Mouse (Mus musculus): ENCODE results near the gene Vasn. TPM values are rescaled to one million over a fixed set of nuclear protein-coding genes. Genes with fewer than 3 reads are reported as not detected.
A peak's percentile ranks its signal among the peaks of the same experiment; 100 is the strongest.

Vasn gene
- polyA plus RNA-seq, 1 experiment from 2014 or later, result 6.8 TPM

DNA sequence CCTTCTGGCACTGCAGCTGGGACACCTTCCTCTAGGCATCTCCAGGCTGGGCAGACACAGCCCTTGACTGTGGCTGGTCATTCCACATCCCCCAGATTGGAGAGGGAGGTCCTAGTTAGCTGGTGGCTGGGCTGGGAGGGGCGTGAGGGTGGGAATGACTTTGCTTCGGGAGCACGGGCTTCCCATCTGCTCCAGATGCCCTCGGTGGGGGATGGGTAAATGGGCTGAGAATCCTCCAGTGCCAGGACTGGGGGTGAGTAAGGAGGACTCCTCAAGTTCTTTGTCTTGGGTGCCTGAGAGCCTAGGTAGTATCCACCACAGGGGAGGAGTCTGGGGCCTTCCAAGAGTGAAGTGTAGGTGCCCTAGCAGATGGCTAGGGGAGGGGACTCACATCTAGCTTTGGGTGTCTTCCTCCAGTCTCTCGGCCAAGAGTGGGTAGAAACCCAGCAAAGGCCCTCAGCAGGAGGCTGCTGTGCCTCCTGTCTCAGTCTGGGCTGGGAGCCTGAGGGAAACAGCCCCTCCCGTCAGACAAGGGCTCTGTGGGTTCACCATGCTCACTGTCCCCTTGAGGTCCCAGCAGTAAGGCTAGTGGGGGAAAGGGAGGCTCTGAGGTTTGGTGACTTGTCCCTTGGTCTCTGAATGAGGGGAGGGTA, 40.7 kb upstream of the Vasn start:
- Histone ChIP-seq H3K4me3 (replicated peaks) (no peak overlapping the region), H3K4me2 (peak overlapping the region; percentile 93), H3K9me3 (no peaks in the 10 kb centered on the region), H3K36me3 (replicated peaks) (no peaks in the 10 kb centered on the region), H3K4me1 (peaks cover 87% of the 10 kb centered on the region), H3K27me3 (no peaks in the 10 kb centered on the region), H3K27ac (peak overlapping the region; percentile 70), H3K9ac (no peak overlapping the region)
- 34% methylated on average over 6 of the region's 6 CpGs for whole genome bisulfite sequencing
- no peak for ATAC-seq (ENCODE audit: low FRiP score)

DNA sequence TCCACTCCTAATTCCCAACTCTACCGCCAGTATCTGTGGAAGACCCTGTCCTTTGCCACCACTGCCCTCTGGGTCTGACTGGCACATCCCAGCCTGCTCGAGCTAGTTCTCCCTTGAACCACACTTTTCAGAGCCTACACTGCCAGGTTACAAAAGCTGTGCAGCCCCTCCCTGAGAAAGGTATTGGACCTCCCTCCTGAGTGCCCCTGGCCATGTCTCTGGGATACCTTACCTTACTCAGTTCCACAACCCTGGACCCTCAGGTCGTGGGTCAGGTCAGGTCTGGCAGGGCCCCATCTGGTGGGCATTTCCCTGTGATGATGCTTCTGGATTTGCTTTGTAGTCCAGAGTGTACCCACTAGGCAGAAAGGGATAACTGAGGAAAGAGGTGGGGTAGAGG, 40.1 kb upstream of the Vasn start:
- no peak overlapping the region for H3K4me3 ChIP-seq (replicated peaks)
- H3K27ac ChIP-seq, result no peak overlapping the region
- WGBS, result 77% methylated on average over 3 of the region's 3 CpGs
- no peak for ATAC-seq (ENCODE audit: low FRiP score)
- no peak overlapping the region for H3K4me2 ChIP-seq
- H3K27me3 ChIP-seq, result no peaks in the 10 kb centered on the region
- no peak overlapping the region for H3K9ac ChIP-seq
- H3K36me3 ChIP-seq (replicated peaks), result no peaks in the 10 kb centered on the region
- no peaks in the 10 kb centered on the region for H3K9me3 ChIP-seq
- peaks cover 93% of the 10 kb centered on the region for H3K4me1 ChIP-seq

DNA sequence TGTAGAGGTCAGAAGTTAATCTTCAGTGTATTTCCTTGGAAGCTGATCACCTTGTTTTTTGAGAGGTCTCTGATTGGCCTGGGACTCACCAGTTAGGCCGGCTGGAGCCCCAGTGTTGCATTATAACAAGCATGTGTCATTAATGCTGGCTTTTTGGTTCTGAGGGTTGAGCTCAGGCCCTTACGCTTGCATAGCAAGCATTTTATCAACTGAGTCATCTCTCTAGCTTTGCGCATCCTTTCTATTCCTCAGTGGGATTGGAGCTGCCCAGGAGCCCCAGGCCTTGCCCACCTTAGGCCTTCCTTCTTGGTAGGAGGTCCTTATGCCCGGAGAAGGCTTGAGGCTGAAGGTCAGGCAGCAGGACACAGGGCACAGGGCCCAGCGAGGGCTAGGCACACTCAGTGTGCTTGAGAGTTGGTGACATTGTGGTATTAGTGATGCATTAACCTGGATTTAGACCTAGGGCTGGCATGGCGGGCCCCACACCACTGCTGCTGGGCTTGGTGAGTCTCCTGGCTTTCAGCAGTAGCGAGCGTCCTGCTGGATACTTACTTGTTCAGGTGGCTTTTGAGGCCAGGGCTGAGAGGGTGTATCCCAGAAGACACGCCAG, 38.9 kb upstream of the Vasn start:
- H3K36me3 ChIP-seq (replicated peaks), result no peaks in the 10 kb centered on the region
- no peak for ATAC-seq (ENCODE audit: low FRiP score)
- H3K9ac ChIP-seq, result no peak overlapping the region
- H3K4me1 ChIP-seq, result peaks cover 97% of the 10 kb centered on the region
- H3K4me3 ChIP-seq (replicated peaks), result no peak overlapping the region
- WGBS, result 83% methylated on average over 9 of the region's 9 CpGs
- no peak overlapping the region for H3K4me2 ChIP-seq
- no peaks in the 10 kb centered on the region for H3K9me3 ChIP-seq
- no peaks in the 10 kb centered on the region for H3K27me3 ChIP-seq
- no peak overlapping the region for H3K27ac ChIP-seq

DNA sequence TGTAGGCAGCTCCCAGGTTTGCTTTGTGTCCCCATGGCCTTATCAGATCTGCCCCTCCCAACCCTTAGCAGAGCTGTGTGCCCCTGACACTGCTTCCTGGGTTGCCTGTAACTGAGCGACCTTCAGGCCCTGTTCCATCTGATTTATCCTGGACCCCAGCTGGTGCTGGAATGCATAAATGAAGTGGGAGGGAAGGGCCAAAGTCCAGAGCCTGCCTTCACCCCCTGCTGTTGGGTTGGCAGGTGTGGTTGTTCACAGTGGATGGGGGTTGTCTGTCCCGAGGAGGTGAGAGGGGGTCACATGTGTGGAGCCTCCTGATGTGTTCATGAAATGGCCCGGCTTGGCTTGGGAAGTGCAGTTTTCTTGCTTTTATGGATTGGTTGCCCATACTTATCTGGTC, 37.6 kb upstream of the Vasn start:
- H3K9ac ChIP-seq, result peak overlapping the region; percentile 29; the same call in 1 of the 2 replicates
- no peak overlapping the region for H3K4me2 ChIP-seq
- no peaks in the 10 kb centered on the region for H3K27me3 ChIP-seq
- H3K27ac ChIP-seq, result peak overlapping the region; percentile 57
- H3K4me1 ChIP-seq, result peaks cover 97% of the 10 kb centered on the region
- H3K4me3 ChIP-seq (replicated peaks), result no peak overlapping the region
- no peaks in the 10 kb centered on the region for H3K36me3 ChIP-seq (replicated peaks)
- no peaks in the 10 kb centered on the region for H3K9me3 ChIP-seq
- no peak for ATAC-seq (ENCODE audit: low FRiP score)
- WGBS, result 21% methylated on average over 3 of the region's 3 CpGs

DNA sequence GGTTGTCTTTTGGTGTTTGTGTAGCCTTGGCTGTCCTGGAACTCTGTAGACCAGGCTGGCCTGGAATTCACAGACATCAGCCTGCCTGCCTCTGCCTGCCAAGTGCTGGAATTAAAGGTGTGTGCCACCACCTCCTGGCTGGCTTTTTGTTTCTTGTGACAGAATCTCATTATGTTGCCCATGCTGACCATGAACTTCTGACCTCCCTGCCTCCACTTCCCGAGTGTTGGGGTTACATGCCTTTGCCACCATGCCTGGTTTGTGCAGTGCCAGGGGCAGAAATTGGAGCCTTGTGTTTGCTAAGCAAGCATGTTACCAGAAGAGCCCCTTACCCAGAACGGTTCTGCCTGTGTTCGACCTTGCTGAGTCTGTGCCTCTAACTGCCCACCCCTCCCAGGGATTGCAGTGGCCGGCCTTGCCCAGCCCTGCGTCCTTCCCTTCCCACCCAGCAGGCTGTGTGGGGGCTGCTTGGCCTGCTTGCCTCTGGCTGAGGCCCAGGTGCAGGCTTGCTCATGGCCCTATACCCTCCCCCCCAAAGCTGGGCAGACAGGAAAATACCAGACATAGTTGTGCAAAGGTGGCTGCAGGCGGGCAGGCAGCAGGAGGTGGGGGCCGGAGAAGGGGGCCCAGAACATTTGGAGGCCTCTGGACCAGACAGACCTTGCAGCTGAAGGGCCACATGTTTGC, 36.8 kb upstream of the Vasn start:
- Histone ChIP-seq H3K27me3 (no peaks in the 10 kb centered on the region), H3K27ac (peak overlapping the region; percentile 57; the same call in 1 of the 2 replicates), H3K9ac (peak overlapping the region; percentile 48; the same call in 1 of the 2 replicates), H3K9me3 (no peaks in the 10 kb centered on the region), H3K4me3 (replicated peaks) (no peak overlapping the region), H3K36me3 (replicated peaks) (no peaks in the 10 kb centered on the region), H3K4me1 (peaks cover 95% of the 10 kb centered on the region), H3K4me2 (no peak overlapping the region)
- no peak for ATAC-seq (ENCODE audit: low FRiP score)
- WGBS, result 41% methylated on average over 7 of the region's 7 CpGs

DNA sequence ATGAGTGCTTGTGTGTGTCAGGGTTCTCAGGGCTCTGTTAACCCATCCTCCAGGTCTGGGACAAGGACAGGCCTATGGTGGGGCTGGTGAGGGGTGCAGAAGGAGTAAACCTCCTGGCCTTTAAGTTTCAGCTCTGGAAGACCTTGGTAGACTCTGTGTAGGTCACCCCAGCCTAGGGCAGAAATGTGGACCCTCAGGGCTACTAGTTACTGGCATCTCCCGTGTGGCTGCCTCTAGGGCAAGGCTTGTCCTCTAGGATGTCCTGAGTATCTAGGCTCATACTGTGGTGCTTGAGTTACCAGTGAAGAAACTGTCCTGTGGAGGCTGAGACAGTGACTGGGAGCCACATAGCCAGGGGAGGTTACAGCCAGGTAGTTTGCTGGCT, 36.3 kb upstream of the Vasn start:
- no peak for ATAC-seq (ENCODE audit: low FRiP score)
- Histone ChIP-seq H3K27me3 (no peaks in the 10 kb centered on the region), H3K4me2 (no peak overlapping the region), H3K9ac (peak overlapping the region; percentile 48; the same call in 1 of the 2 replicates), H3K27ac (peak overlapping the region; percentile 57; the same call in 1 of the 2 replicates), H3K9me3 (no peaks in the 10 kb centered on the region), H3K36me3 (replicated peaks) (peaks cover under 1% of the 10 kb centered on the region), H3K4me1 (peaks cover 89% of the 10 kb centered on the region), H3K4me3 (replicated peaks) (no peak overlapping the region)
- WGBS, result 71% methylated on average over 1 of the region's 1 CpGs

DNA sequence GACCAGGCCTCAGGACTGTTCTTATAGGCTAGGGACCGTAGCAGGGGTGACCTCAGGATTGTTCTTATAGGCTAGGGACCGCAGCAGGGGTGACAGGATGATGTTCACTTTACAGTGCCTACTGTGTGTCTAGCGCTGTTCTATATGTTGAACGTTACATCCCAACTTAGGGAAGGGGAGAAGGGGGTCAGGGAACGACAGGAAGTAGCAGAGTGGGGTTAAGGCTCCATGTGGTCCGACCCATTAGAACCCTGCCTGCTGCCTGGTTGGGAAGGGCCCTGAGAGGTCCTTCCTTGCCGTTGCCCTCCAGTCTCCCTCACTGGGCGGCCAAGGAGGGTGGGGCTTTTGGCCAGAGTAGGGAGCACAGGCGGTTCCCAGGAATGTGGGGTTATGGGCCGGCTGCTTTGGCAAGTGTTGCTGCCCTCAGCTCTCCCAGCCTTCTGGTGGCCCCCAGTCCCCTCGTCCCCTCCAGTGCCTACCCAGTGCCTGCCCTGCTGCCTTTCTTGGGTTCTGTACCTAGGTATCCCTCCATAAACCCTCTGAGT, 35.4 kb upstream of the Vasn start:
- Histone ChIP-seq H3K27me3 (no peaks in the 10 kb centered on the region), H3K4me1 (peaks cover 80% of the 10 kb centered on the region), H3K4me3 (replicated peaks) (no peak overlapping the region), H3K9me3 (no peaks in the 10 kb centered on the region), H3K9ac (no peak overlapping the region), H3K36me3 (replicated peaks) (peaks cover 10% of the 10 kb centered on the region), H3K4me2 (no peak overlapping the region), H3K27ac (no peak overlapping the region; the same call in 1 of the 2 replicates)
- WGBS, result 80% methylated on average over 11 of the region's 11 CpGs
- ATAC-seq (ENCODE audit: low FRiP score), result no peak

DNA sequence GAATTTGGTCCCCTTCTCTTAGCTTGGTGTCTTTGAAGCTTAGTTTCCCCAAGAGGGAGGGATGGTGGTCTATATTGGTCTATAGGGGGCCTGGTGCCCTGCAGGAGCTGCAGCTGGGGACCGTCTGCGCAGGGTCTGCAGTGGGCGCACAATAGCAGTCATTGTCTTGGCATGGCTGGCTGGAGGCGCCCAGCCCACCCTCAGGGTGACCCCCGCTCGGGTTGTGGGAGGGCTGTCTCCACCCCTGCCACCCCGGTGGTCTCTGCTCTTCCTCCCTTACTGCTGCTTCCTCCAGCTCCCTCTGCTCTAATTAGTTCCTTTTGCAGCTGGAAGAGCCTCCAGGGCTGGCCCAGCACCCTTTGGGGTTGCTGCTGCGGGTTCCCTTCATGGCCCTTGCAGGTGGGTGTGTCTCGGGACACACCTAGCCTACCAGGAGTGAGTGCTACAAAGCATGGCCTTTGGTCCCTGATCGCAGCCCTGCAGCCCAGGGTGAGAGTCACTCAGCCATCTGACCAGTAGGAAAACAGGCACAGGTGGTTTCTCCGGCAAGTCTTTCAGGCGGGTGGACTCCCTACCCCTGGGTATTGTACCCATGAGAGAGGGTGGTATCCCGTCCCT, 34.1 kb upstream of the Vasn start:
- Histone ChIP-seq H3K27me3 (no peaks in the 10 kb centered on the region), H3K4me3 (replicated peaks) (no peak overlapping the region), H3K4me2 (no peak overlapping the region), H3K9me3 (no peaks in the 10 kb centered on the region), H3K36me3 (replicated peaks) (peaks cover 23% of the 10 kb centered on the region), H3K27ac (peak overlapping the region; percentile 46; the same call in 1 of the 2 replicates), H3K4me1 (peaks cover 68% of the 10 kb centered on the region), H3K9ac (no peak overlapping the region)
- whole genome bisulfite sequencing, result 39% methylated on average over 13 of the region's 13 CpGs
- ATAC-seq (ENCODE audit: low FRiP score), result 0 out of 2 replicates have a peak, but pooled peaks have one; percentile 42

DNA sequence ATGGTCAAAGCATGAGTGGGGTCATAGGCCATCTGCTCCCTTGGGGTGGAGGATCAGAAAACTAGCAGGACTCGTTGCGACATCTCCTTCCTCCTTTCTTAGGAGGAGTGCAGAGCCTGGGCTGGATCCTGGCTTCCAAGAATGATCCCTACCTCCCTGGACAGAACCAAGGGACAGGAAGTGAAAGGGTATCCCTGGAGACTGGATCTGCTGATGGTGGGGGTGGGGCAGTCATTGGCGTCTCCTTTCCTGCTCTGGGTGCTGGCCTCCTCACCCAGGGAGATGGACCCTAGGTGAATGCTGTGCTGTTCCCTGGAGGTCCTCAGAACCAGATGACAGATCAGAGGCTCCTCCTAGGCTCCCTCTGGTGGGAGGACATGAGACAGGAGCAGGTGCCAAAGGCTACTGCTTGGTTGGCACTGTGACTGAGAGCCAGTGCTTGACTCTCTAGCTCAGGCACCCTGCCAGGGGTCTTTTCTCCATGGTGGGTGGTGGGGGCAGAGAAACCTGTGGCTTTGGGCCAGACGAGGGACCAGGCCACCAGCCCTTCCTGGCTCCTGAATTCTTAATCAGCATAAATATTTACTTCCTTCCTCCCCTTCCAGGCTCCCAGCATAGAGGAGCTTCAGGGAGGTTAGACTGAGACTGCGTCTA, 33.2 kb upstream of the Vasn start:
- no peak overlapping the region for H3K4me2 ChIP-seq
- WGBS, result 40% methylated on average over 5 of the region's 5 CpGs
- H3K27me3 ChIP-seq, result no peaks in the 10 kb centered on the region
- H3K36me3 ChIP-seq (replicated peaks), result peaks cover 30% of the 10 kb centered on the region
- peaks cover 59% of the 10 kb centered on the region for H3K4me1 ChIP-seq
- ATAC-seq (ENCODE audit: low FRiP score), result 0 out of 2 replicates have a peak, but pooled peaks have one; percentile 12
- H3K4me3 ChIP-seq (replicated peaks), result no peak overlapping the region
- H3K9ac ChIP-seq, result no peak overlapping the region
- peak overlapping the region; percentile 46; the same call in 1 of the 2 replicates for H3K27ac ChIP-seq
- H3K9me3 ChIP-seq, result no peaks in the 10 kb centered on the region

DNA sequence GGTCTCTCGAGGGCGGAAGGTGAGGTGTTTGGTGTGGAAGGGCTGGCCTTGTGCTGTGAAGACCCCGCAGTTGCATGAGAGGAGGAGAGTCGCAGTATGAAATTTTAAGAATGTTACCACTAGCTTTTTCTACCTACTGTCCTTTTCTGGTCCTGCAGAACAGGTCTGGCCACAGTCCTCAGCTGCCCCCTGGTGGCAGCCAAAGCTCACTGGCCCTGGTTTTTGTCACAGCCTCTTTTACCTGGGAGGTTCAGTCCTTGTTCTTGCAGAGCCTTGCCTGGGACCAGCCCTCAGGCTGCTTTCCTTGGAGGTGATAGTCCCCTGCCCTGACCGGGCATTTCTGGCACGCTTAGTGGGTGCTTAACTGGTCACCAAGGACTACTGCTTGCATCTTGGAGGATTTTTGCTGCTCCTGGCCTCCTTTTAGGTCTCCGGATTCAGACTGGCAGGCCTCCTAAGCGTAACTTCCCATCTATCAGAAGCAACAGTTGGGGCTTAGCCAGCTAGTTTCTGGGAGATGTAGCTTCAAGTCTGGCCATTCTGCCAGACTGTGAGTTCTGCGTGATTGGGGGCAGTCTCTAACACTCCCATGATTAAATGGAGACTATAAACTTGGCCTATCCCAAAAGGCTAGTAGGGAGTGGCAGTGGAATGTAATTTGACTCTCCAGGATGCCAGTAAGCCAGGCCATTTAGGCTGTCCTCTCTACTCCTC, 31.8 kb upstream of the Vasn start:
- peaks cover 42% of the 10 kb centered on the region for H3K36me3 ChIP-seq (replicated peaks)
- H3K9ac ChIP-seq, result no peak overlapping the region
- ATAC-seq (ENCODE audit: low FRiP score), result peak; percentile 50
- 53% methylated on average over 9 of the region's 9 CpGs for WGBS
- H3K27ac ChIP-seq, result 0 out of 2 replicates have a peak overlapping the region, but pooled peaks have one; percentile 39
- peaks cover 47% of the 10 kb centered on the region for H3K4me1 ChIP-seq
- no peaks in the 10 kb centered on the region for H3K27me3 ChIP-seq
- no peak overlapping the region for H3K4me3 ChIP-seq (replicated peaks)
- H3K4me2 ChIP-seq, result no peak overlapping the region
- no peaks in the 10 kb centered on the region for H3K9me3 ChIP-seq

DNA sequence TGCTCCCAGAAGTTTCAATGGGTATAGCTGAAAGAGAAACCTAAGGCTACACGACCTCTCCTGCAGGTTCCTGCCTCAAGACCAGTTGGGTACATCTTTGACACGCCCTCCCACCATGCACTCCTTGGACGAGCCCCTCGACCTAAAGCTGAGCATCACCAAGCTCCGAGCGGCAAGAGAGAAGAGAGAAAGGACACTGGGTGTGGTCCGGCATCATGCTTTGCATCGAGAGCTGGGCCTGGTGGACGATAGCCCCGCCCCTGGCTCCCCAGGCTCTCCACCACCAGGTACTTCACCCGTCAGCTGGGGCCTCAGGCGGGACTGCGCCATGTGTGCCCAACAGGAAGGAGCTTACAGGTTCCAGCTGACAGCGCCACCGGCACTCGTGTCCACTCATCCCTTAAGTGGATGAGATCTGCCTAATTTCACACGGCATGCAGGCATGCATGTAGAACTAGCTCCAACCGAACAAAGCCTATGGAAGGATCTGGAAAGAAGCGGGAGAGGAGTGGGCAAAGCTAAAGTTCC, 31.1 kb upstream of the Vasn start:
- no peaks in the 10 kb centered on the region for H3K9me3 ChIP-seq
- no peak overlapping the region for H3K4me2 ChIP-seq
- H3K27me3 ChIP-seq, result no peaks in the 10 kb centered on the region
- no peak for ATAC-seq (ENCODE audit: low FRiP score)
- H3K4me1 ChIP-seq, result peaks cover 41% of the 10 kb centered on the region
- no peak overlapping the region for H3K9ac ChIP-seq
- 88% methylated on average over 19 of the region's 19 CpGs for whole genome bisulfite sequencing
- H3K4me3 ChIP-seq (replicated peaks), result no peak overlapping the region
- H3K36me3 ChIP-seq (replicated peaks), result peaks cover 48% of the 10 kb centered on the region
- H3K27ac ChIP-seq, result no peak overlapping the region

Measured in forebrain, embryonic 12.5 days (tissue).